Mouse (Mus musculus): ENCODE measurements at regions not wholly inside any gene's neighbourhood (a gene's known extent, or its start where the extent isn't known, plus 50 kb on each side); places are given as distances from the start of the nearest gene placed in this dataset.

- Histone ChIP-seq H3K27ac (replicated peaks in 1 of 2; ENCODE audit: control insufficient read depth in 1 of 2, insufficient read depth in 1 of 2, low read depth in 2 of 2, low read length in 2 of 2) (no peak overlapping the region), H3K4me1 (ENCODE audit: control insufficient read depth in 2 of 2, insufficient read depth in 2 of 2, low read length in 2 of 2) (peaks cover 32 to 39% of the 10 kb centered on the region in 2 experiments)
Measured at GRCm38 (mm10) chr14:76762777-76763176, 206.1 kb upstream of the Serp2 start.

GRCm38 (mm10) chr14:76761691-76762090 is 205.0 kb upstream of the Serp2 start:
- Histone ChIP-seq H3K4me3 (ENCODE audit: control insufficient read depth in 1 of 2, insufficient read depth in 1 of 2, low read depth in 1 of 2, low read length in 2 of 2) (no peak overlapping the region), H3K4me1 (ENCODE audit: control insufficient read depth in 2 of 2, insufficient read depth in 2 of 2, low read length in 2 of 2) (peaks cover 32 to 39% of the 10 kb centered on the region in 2 experiments), H3K9ac (ENCODE audit: low read length) (no peak overlapping the region), H3K27me3 (ENCODE audit: control insufficient read depth, insufficient read depth, low read length) (no peaks in the 10 kb centered on the region), H3K36me3 (ENCODE audit: control insufficient read depth, insufficient read depth, low read length) (no peaks in the 10 kb centered on the region), H3K9me3 (ENCODE audit: control insufficient read depth, low read length) (no peaks in the 10 kb centered on the region), H3K27ac (replicated peaks in 1 of 2; ENCODE audit: control insufficient read depth in 1 of 2, insufficient read depth in 1 of 2, low read depth in 2 of 2, low read length in 2 of 2) (no peak overlapping the region), H3K4me2 (ENCODE audit: low read length) (no peak overlapping the region)
- ATAC-seq (ENCODE audit: insufficient number of reproducible peaks, insufficient read depth, low FRiP score, low read depth) = no peak
- 92% methylated on average over 11 of the region's 11 CpGs for WGBS

More at GRCm38 (mm10) chr14:76762777-76763176, 206.1 kb upstream of the Serp2 start:
- H3K4me3 ChIP-seq (ENCODE audit: control insufficient read depth in 1 of 2, insufficient read depth in 1 of 2, low read depth in 1 of 2, low read length in 2 of 2) = no peak overlapping the region
- H3K36me3 ChIP-seq (ENCODE audit: control insufficient read depth, insufficient read depth, low read length) = no peaks in the 10 kb centered on the region
- no peak for ATAC-seq (ENCODE audit: insufficient number of reproducible peaks, insufficient read depth, low FRiP score, low read depth)
- H3K9ac ChIP-seq (ENCODE audit: low read length) = no peak overlapping the region
- WGBS = 40% methylated on average over 10 of the region's 10 CpGs
- H3K9me3 ChIP-seq (ENCODE audit: control insufficient read depth, low read length) = no peaks in the 10 kb centered on the region
- H3K27me3 ChIP-seq (ENCODE audit: control insufficient read depth, insufficient read depth, low read length) = no peaks in the 10 kb centered on the region
- H3K4me2 ChIP-seq (ENCODE audit: low read length) = no peak overlapping the region

GRCm38 (mm10) chr14:76761274-76761673 is 204.6 kb upstream of the Serp2 start:
- no peaks in the 10 kb centered on the region for H3K27me3 ChIP-seq (ENCODE audit: control insufficient read depth, insufficient read depth, low read length)
- no peaks in the 10 kb centered on the region for H3K9me3 ChIP-seq (ENCODE audit: control insufficient read depth, low read length)
- 87% methylated on average over 4 of the region's 4 CpGs for WGBS
- H3K9ac ChIP-seq (ENCODE audit: low read length) = no peak overlapping the region
- ATAC-seq (ENCODE audit: insufficient number of reproducible peaks, insufficient read depth, low FRiP score, low read depth) = no peak
- no peaks in the 10 kb centered on the region for H3K36me3 ChIP-seq (ENCODE audit: control insufficient read depth, insufficient read depth, low read length)
- no peak overlapping the region for H3K27ac ChIP-seq (replicated peaks in 1 of 2; ENCODE audit: control insufficient read depth in 1 of 2, insufficient read depth in 1 of 2, low read depth in 2 of 2, low read length in 2 of 2)
- H3K4me3 ChIP-seq (ENCODE audit: control insufficient read depth in 1 of 2, insufficient read depth in 1 of 2, low read depth in 1 of 2, low read length in 2 of 2) = no peak overlapping the region
- no peak overlapping the region for H3K4me2 ChIP-seq (ENCODE audit: low read length)
- H3K4me1 ChIP-seq (ENCODE audit: control insufficient read depth in 2 of 2, insufficient read depth in 2 of 2, low read length in 2 of 2) = peaks cover 32 to 39% of the 10 kb centered on the region in 2 experiments

GRCm38 (mm10) chr14:76760509-76761023 is 203.9 kb upstream of the Serp2 start:
- Histone ChIP-seq H3K4me3 (ENCODE audit: control insufficient read depth in 1 of 2, insufficient read depth in 1 of 2, low read depth in 1 of 2, low read length in 2 of 2) (no peak overlapping the region), H3K4me1 (ENCODE audit: control insufficient read depth in 2 of 2, insufficient read depth in 2 of 2, low read length in 2 of 2) (peaks cover 32 to 37% of the 10 kb centered on the region in 2 experiments), H3K27ac (replicated peaks in 1 of 2; ENCODE audit: control insufficient read depth in 1 of 2, insufficient read depth in 1 of 2, low read depth in 2 of 2, low read length in 2 of 2) (peak overlapping the region; percentile 39 to 54; a peak in 3 of 4 replicates), H3K4me2 (ENCODE audit: low read length) (peak overlapping the region; percentile 28), H3K27me3 (ENCODE audit: control insufficient read depth, insufficient read depth, low read length) (no peaks in the 10 kb centered on the region), H3K36me3 (ENCODE audit: control insufficient read depth, insufficient read depth, low read length) (no peaks in the 10 kb centered on the region), H3K9ac (ENCODE audit: low read length) (peak overlapping the region; percentile 26; the same call in 1 of the 2 replicates), H3K9me3 (ENCODE audit: control insufficient read depth, low read length) (no peaks in the 10 kb centered on the region)
- 48% methylated on average over 13 of the region's 13 CpGs for WGBS
- ATAC-seq (ENCODE audit: insufficient number of reproducible peaks, insufficient read depth, low FRiP score, low read depth) = no peak

GRCm38 (mm10) chr14:76759377-76759776 is 202.7 kb upstream of the Serp2 start:
- H3K9ac ChIP-seq (ENCODE audit: low read length) = no peak overlapping the region
- H3K4me1 ChIP-seq (ENCODE audit: control insufficient read depth in 2 of 2, insufficient read depth in 2 of 2, low read length in 2 of 2) = peaks cover 26% of the 10 kb centered on the region in 2 experiments
- H3K4me3 ChIP-seq (ENCODE audit: control insufficient read depth in 1 of 2, insufficient read depth in 1 of 2, low read depth in 1 of 2, low read length in 2 of 2) = no peak overlapping the region
- no peaks in the 10 kb centered on the region for H3K9me3 ChIP-seq (ENCODE audit: control insufficient read depth, low read length)
- no peak overlapping the region for H3K27ac ChIP-seq (replicated peaks in 1 of 2; ENCODE audit: control insufficient read depth in 1 of 2, insufficient read depth in 1 of 2, low read depth in 2 of 2, low read length in 2 of 2)
- no peaks in the 10 kb centered on the region for H3K36me3 ChIP-seq (ENCODE audit: control insufficient read depth, insufficient read depth, low read length)
- no peaks in the 10 kb centered on the region for H3K27me3 ChIP-seq (ENCODE audit: control insufficient read depth, insufficient read depth, low read length)
- no peak overlapping the region for H3K4me2 ChIP-seq (ENCODE audit: low read length)
- ATAC-seq (ENCODE audit: insufficient number of reproducible peaks, insufficient read depth, low FRiP score, low read depth) = no peak
- 73% methylated on average over 4 of the region's 4 CpGs for WGBS

- no peaks in the 10 kb centered on the region for H3K9me3 ChIP-seq (ENCODE audit: control insufficient read depth, low read length)
- H3K27me3 ChIP-seq (ENCODE audit: control insufficient read depth, insufficient read depth, low read length) = no peaks in the 10 kb centered on the region
- H3K4me3 ChIP-seq (ENCODE audit: control insufficient read depth in 1 of 2, insufficient read depth in 1 of 2, low read depth in 1 of 2, low read length in 2 of 2) = no peak overlapping the region
- no peak overlapping the region for H3K27ac ChIP-seq (replicated peaks in 1 of 2; ENCODE audit: control insufficient read depth in 1 of 2, insufficient read depth in 1 of 2, low read depth in 2 of 2, low read length in 2 of 2)
- WGBS = 67% methylated on average over 1 of the region's 1 CpGs
- no peak overlapping the region for H3K9ac ChIP-seq (ENCODE audit: low read length)
- no peaks in the 10 kb centered on the region for H3K36me3 ChIP-seq (ENCODE audit: control insufficient read depth, insufficient read depth, low read length)
- no peak for ATAC-seq (ENCODE audit: insufficient number of reproducible peaks, insufficient read depth, low FRiP score, low read depth)
- H3K4me2 ChIP-seq (ENCODE audit: low read length) = no peak overlapping the region
- peaks cover 18% of the 10 kb centered on the region in 2 experiments; a peak in 3 of 4 replicates for H3K4me1 ChIP-seq (ENCODE audit: control insufficient read depth in 2 of 2, insufficient read depth in 2 of 2, low read length in 2 of 2)
Measured at GRCm38 (mm10) chr14:76758589-76758988, 201.9 kb upstream of the Serp2 start.

GRCm38 (mm10) chr14:76755591-76756376 is 199.1 kb upstream of the Serp2 start:
- no peak overlapping the region for H3K9ac ChIP-seq (ENCODE audit: low read length)
- H3K27me3 ChIP-seq (ENCODE audit: control insufficient read depth, insufficient read depth, low read length) = no peaks in the 10 kb centered on the region
- H3K4me1 ChIP-seq (ENCODE audit: control insufficient read depth in 2 of 2, insufficient read depth in 2 of 2, low read length in 2 of 2) = peaks cover 8% of the 10 kb centered on the region in 2 experiments; a peak in 3 of 4 replicates
- H3K27ac ChIP-seq (replicated peaks in 1 of 2; ENCODE audit: control insufficient read depth in 1 of 2, insufficient read depth in 1 of 2, low read depth in 2 of 2, low read length in 2 of 2) = no peak overlapping the region
- no peak overlapping the region for H3K4me2 ChIP-seq (ENCODE audit: low read length)
- no peak for ATAC-seq (ENCODE audit: insufficient number of reproducible peaks, insufficient read depth, low FRiP score, low read depth)
- no peaks in the 10 kb centered on the region for H3K36me3 ChIP-seq (ENCODE audit: control insufficient read depth, insufficient read depth, low read length)
- H3K9me3 ChIP-seq (ENCODE audit: control insufficient read depth, low read length) = no peaks in the 10 kb centered on the region
- no peak overlapping the region for H3K4me3 ChIP-seq (ENCODE audit: control insufficient read depth in 1 of 2, insufficient read depth in 1 of 2, low read depth in 1 of 2, low read length in 2 of 2)
- WGBS = 81% methylated on average over 9 of the region's 9 CpGs
